Mouse (Mus musculus): ENCODE results near the gene Tbrg1. TPM values are rescaled to one million over a fixed set of nuclear protein-coding genes. Genes with fewer than 3 reads are reported as not detected.

Tbrg1 gene
- total RNA-seq, 2 experiments from 2014 or later, result 62.7 to 80.1 TPM

Other genes with a start within 250 kb of the Tbrg1 start
- 3.6 and 4.1 TPM in 2 replicates for gene Robo3, start 224.1 kb downstream of the Tbrg1 start, total RNA-seq (2014; fragmentation: Nextera tagmentation)
- 1.1 and 1.3 TPM in 2 replicates for gene Robo3, start 224.1 kb downstream of the Tbrg1 start, total RNA-seq (2017)
- gene Msantd2, start 168.0 kb downstream of the Tbrg1 start, total RNA-seq (2014; fragmentation: Nextera tagmentation), result 15.0 and 36.3 TPM in 2 replicates
- gene Msantd2, start 168.0 kb downstream of the Tbrg1 start, total RNA-seq (2017), result 17.1 and 21.6 TPM in 2 replicates
- 0.45 TPM in 1 of 2 replicates, not detected in the other for gene Esam, start 129.2 kb downstream of the Tbrg1 start, total RNA-seq (2014; fragmentation: Nextera tagmentation)
- gene Esam, start 129.2 kb downstream of the Tbrg1 start, total RNA-seq (2017), result 2.1 and 4.5 TPM in 2 replicates
- not detected in 2 replicates for gene Vsig2, start 118.1 kb downstream of the Tbrg1 start, total RNA-seq (2014; fragmentation: Nextera tagmentation)
- not detected in 2 replicates for gene Vsig2, start 118.1 kb downstream of the Tbrg1 start, total RNA-seq (2017)
- gene Nrgn, start 104.4 kb downstream of the Tbrg1 start, total RNA-seq (2014; fragmentation: Nextera tagmentation), result 16.8 and 21.8 TPM in 2 replicates
- gene Nrgn, start 104.4 kb downstream of the Tbrg1 start, total RNA-seq (2017), result 7.1 and 8.3 TPM in 2 replicates
- 15.3 and 16.8 TPM in 2 replicates for gene Siae, start 101.6 kb downstream of the Tbrg1 start, total RNA-seq (2014; fragmentation: Nextera tagmentation)
- gene Siae, start 101.6 kb downstream of the Tbrg1 start, total RNA-seq (2017), result 9.6 and 11.3 TPM in 2 replicates
- 3.5 and 9.8 TPM in 2 replicates for gene Spa17, start 43.6 kb downstream of the Tbrg1 start, total RNA-seq (2014; fragmentation: Nextera tagmentation)
- 6.2 TPM in 1 of 2 replicates, not detected in the other for gene Spa17, start 43.6 kb downstream of the Tbrg1 start, total RNA-seq (2017)
- gene Panx3, start 11.9 kb upstream of the Tbrg1 start, total RNA-seq (2014; fragmentation: Nextera tagmentation), result not detected in 2 replicates
- gene Panx3, start 11.9 kb upstream of the Tbrg1 start, total RNA-seq (2017), result not detected in 2 replicates
- gene Olfr160, start 58.9 kb upstream of the Tbrg1 start, total RNA-seq (2014; fragmentation: Nextera tagmentation), result not detected in 2 replicates
- gene Olfr160, start 58.9 kb upstream of the Tbrg1 start, total RNA-seq (2017), result not detected in 2 replicates
- not detected in 2 replicates for gene Olfr874, start 87.8 kb upstream of the Tbrg1 start, total RNA-seq (2014; fragmentation: Nextera tagmentation)
- gene Olfr874, start 87.8 kb upstream of the Tbrg1 start, total RNA-seq (2017), result not detected in 2 replicates
- gene Olfr875, start 114.5 kb upstream of the Tbrg1 start, total RNA-seq (2014; fragmentation: Nextera tagmentation), result not detected in 2 replicates
- gene Olfr875, start 114.5 kb upstream of the Tbrg1 start, total RNA-seq (2017), result not detected in 2 replicates
- not detected in 2 replicates for gene Olfr876, start 145.7 kb upstream of the Tbrg1 start, total RNA-seq (2014; fragmentation: Nextera tagmentation)
- gene Olfr876, start 145.7 kb upstream of the Tbrg1 start, total RNA-seq (2017), result not detected in 2 replicates
- gene Olfr877, start 197.0 kb upstream of the Tbrg1 start, total RNA-seq (2014; fragmentation: Nextera tagmentation), result not detected in 2 replicates
- not detected in 2 replicates for gene Olfr877, start 197.0 kb upstream of the Tbrg1 start, total RNA-seq (2017)
- gene Olfr145, start 239.4 kb upstream of the Tbrg1 start, total RNA-seq (2014; fragmentation: Nextera tagmentation), result not detected in 2 replicates
- gene Olfr145, start 239.4 kb upstream of the Tbrg1 start, total RNA-seq (2017), result not detected in 2 replicates

Data from megakaryocyte-erythroid progenitor cell, adult 5-6 weeks (primary cell).